Mouse (Mus musculus) forebrain, embryonic 14.5 days (tissue): ENCODE measurements around the gene Luzp1. TPM values are rescaled to one million over a fixed set of nuclear protein-coding genes. Genes with fewer than 3 reads are reported as not detected.

ENCODE experiments used
- ATAC-seq: fragments of 200-750 bp; cut with Nextera tagmentation; 2 replicates; pipeline ENCODE4 v1.8.0; 2017; ENCODE audit warnings: mild to moderate bottlenecking, moderate library complexity
- DNase-seq: peaks from one replicate; pipeline ENCODE4 v3.0.0-alpha.2; 2015; ENCODE audit warnings: low spot score
- H3K27ac ChIP-seq: fragments of 300-500 bp; sonication (generic); 2 replicates; pipeline ENCODE4 v1.5.1; 2014; ENCODE audit warnings: low read depth, mild to moderate bottlenecking, control low read depth, low read length, moderate library complexity
- H3K27me3 ChIP-seq: fragments of 300-500 bp; sonication (generic); replicated peaks from 2 replicates; pipeline ENCODE4 v1.6.1; 2014; ENCODE audit warnings: low read length, control low read depth, mixed read lengths; ENCODE audit not compliant: control insufficient read depth, insufficient read depth
- H3K36me3 ChIP-seq: fragments of 300-500 bp; sonication (generic); 2 replicates; pipeline ENCODE4 v1.6.1; 2014; ENCODE audit warnings: low read length, control low read depth; ENCODE audit not compliant: control insufficient read depth, insufficient read depth
- H3K4me1 ChIP-seq: fragments of 300-500 bp; sonication (generic); 2 replicates; pipeline ENCODE4 v1.6.1; 2014; ENCODE audit warnings: antibody characterized with exemption, low read length, control low read depth; ENCODE audit not compliant: control insufficient read depth, insufficient read depth
- H3K4me2 ChIP-seq: fragments of 300-500 bp; sonication (generic); 2 replicates; pipeline ENCODE4 v1.6.1; 2014; ENCODE audit warnings: mild to moderate bottlenecking, control low read depth, low read length
- H3K4me3 ChIP-seq: fragments of 300-500 bp; sonication (generic); 2 replicates; pipeline ENCODE4 v1.5.1; 2014; ENCODE audit warnings: low read depth, low read length, control low read depth
- H3K9ac ChIP-seq: fragments of 300-500 bp; sonication (generic); 2 replicates; pipeline ENCODE4 v1.6.1; 2014; ENCODE audit warnings: mild to moderate bottlenecking, low read length, control low read depth, moderate library complexity
- H3K9me3 ChIP-seq: fragments of 300-500 bp; sonication (generic); replicated peaks from 2 replicates; pipeline ENCODE4 v1.6.1; 2016; ENCODE audit warnings: low read length, control low read depth, mixed read lengths; ENCODE audit not compliant: control insufficient read depth
- WGBS: fragments of 180-500 bp; shearing (Covaris S2); extraction: QIAGEN DNeasy Blood & Tissue Kit; methylation state at CpG from one replicate; pipeline ENCODE4 v1.1.7; 2014; 5-methylcytosine and 5-hydroxymethylcytosine counted together
- polyA plus RNA-seq: library from polyadenylated mRNA; unstranded; fragments of >200 nt; fragmentation: Nextera tagmentation; extraction: Ambion mirVana; gene quantifications from 2 replicates; pipeline ENCODE4 v1.2.1, GENCODE M21; 2014

Luzp1 gene
- polyA plus RNA-seq, 1 experiment from 2014 or later = 41.7 TPM

DNA sequence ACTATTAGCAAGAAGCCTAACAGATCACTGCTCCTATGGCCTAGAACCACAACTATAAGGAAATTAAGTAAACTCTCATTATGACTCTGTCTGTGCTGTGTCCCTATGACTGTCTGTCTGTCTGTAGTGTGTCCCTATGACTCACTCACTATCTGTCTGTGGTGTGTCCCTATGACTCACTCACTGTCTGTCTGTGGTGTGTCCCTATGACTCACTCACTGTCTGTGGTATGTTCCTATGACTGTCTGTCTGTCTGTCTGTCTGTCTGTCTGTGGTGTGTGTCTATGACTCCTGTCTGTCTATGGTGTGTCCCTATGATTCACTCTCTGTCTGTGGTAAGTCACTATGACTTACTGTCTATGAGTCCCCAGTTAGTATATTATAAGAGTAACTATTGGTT, 100.4 kb downstream of the Luzp1 start:
- H3K9me3 ChIP-seq = no peaks in the 10 kb centered on the region
- no peak overlapping the region for H3K27ac ChIP-seq
- H3K4me3 ChIP-seq = no peak overlapping the region
- DNase-seq (no peak), ATAC-seq (no peak)
- no peaks in the 10 kb centered on the region for H3K27me3 ChIP-seq
- peaks cover 75% of the 10 kb centered on the region for H3K36me3 ChIP-seq
- H3K4me1 ChIP-seq = no peaks in the 10 kb centered on the region
- no peak overlapping the region for H3K9ac ChIP-seq
- H3K4me2 ChIP-seq = no peak overlapping the region

DNA sequence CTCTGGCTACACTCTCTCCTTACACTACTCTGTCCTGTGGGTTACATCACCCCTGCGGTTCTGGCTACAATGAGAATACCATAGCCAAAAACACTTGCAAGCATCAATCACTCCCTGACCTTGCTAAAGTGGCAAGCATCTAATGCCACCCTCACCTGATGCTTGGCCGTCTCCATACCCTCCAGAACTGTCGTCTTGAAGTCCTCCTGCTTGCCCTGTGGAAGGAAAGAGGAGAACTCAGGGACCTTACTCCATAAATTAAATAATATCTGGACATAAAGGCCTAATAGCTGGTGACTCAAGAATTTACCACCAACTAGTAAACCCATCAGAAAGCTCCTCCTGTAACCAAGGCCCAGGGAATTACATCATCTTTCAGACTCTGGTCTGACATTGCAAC, 112.3 kb downstream of the Luzp1 start:
- Histone ChIP-seq H3K9ac (no peak overlapping the region), H3K36me3 (peaks cover 4% of the 10 kb centered on the region; the same call in 1 of the 2 replicates), H3K27me3 (no peaks in the 10 kb centered on the region), H3K4me3 (no peak overlapping the region), H3K4me2 (no peak overlapping the region), H3K27ac (no peak overlapping the region), H3K9me3 (no peaks in the 10 kb centered on the region), H3K4me1 (no peaks in the 10 kb centered on the region)
- no peak for DNase-seq
- no peak for ATAC-seq
- 91% methylated on average over 3 of the region's 3 CpGs for WGBS

GRCm38 (mm10) chr4:136587221-136587827, 117.8 kb downstream of the Luzp1 start:
- H3K9ac ChIP-seq = no peak overlapping the region
- WGBS = 92% methylated on average over 4 of the region's 4 CpGs
- no peak for ATAC-seq
- peaks cover 17% of the 10 kb centered on the region for H3K36me3 ChIP-seq
- DNase-seq = no peak
- no peaks in the 10 kb centered on the region for H3K27me3 ChIP-seq
- no peak overlapping the region for H3K4me2 ChIP-seq
- H3K27ac ChIP-seq = no peak overlapping the region
- H3K4me1 ChIP-seq = no peaks in the 10 kb centered on the region
- H3K9me3 ChIP-seq = no peaks in the 10 kb centered on the region
- H3K4me3 ChIP-seq = no peak overlapping the region

GRCm38 (mm10) chr4:136588003-136588402, 118.4 kb downstream of the Luzp1 start:
- H3K4me3 ChIP-seq = no peak overlapping the region
- H3K9ac ChIP-seq = no peak overlapping the region
- no peak overlapping the region for H3K4me2 ChIP-seq
- WGBS = 95% methylated on average over 4 of the region's 4 CpGs
- no peaks in the 10 kb centered on the region for H3K4me1 ChIP-seq
- peaks cover 21% of the 10 kb centered on the region for H3K36me3 ChIP-seq
- H3K9me3 ChIP-seq = no peaks in the 10 kb centered on the region
- no peak for ATAC-seq
- H3K27me3 ChIP-seq = no peaks in the 10 kb centered on the region
- no peak overlapping the region for H3K27ac ChIP-seq
- DNase-seq = no peak

DNA sequence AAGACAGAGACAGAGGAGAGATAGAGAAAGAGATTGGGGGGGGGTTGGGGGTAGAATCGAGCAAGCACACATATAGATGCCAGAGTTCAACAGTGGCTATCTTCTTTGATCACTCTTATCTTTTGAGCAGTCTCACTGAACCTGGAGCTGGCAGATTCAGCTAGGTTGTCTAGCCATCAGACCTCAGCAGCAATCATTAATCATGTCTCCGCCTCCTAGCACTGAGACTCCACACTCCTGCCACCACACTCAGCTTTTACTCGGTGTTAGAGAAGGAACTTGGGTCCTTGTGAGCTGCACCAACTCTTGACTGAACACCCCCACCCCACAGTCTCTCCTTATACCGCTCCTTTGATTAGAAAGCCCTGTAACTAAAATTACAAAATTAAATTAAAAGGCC, 122.5 kb downstream of the Luzp1 start:
- H3K27me3 ChIP-seq = no peaks in the 10 kb centered on the region
- WGBS = 80% methylated on average over 4 of the region's 4 CpGs
- ATAC-seq = no peak
- no peak overlapping the region for H3K9ac ChIP-seq
- no peak for DNase-seq
- peaks cover 21% of the 10 kb centered on the region for H3K36me3 ChIP-seq
- peaks cover 3% of the 10 kb centered on the region; the same call in 1 of the 2 replicates for H3K4me1 ChIP-seq
- no peak overlapping the region for H3K27ac ChIP-seq
- H3K4me2 ChIP-seq = no peak overlapping the region
- H3K4me3 ChIP-seq = no peak overlapping the region
- H3K9me3 ChIP-seq = no peaks in the 10 kb centered on the region

- no peaks in the 10 kb centered on the region for H3K27me3 ChIP-seq
- no peak overlapping the region for H3K27ac ChIP-seq
- peaks cover 21% of the 10 kb centered on the region for H3K36me3 ChIP-seq
- WGBS = 85% methylated on average over 2 of the region's 2 CpGs
- no peak for DNase-seq
- H3K9me3 ChIP-seq = no peaks in the 10 kb centered on the region
- no peak overlapping the region for H3K9ac ChIP-seq
- H3K4me1 ChIP-seq = peaks cover 3% of the 10 kb centered on the region; the same call in 1 of the 2 replicates
- ATAC-seq = no peak
- no peak overlapping the region for H3K4me2 ChIP-seq
- no peak overlapping the region for H3K4me3 ChIP-seq
Measured at GRCm38 (mm10) chr4:136594006-136594405, 124.4 kb downstream of the Luzp1 start.

DNA sequence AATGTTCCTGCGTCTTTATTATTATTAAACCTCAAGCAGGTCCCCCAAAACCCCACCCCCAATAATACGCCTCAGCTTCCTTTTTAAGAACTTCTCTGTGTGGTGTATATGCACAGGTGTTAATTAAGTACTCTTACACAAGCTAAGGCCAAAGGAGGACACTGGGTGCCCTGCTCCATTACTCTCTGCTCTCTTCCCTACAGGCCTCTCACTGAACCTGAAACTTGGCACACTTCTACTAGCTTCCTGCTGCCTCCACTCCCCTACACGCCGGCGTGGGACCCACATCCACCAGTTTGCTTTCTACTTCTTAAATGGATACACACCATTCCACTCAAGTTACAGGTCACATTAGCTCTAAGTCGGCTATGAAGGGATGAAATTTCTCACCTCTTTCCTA, 125.7 kb downstream of the Luzp1 start:
- no peaks in the 10 kb centered on the region for H3K27me3 ChIP-seq
- 86% methylated on average over 6 of the region's 6 CpGs for WGBS
- H3K4me1 ChIP-seq = peaks cover 5% of the 10 kb centered on the region
- no peak overlapping the region for H3K4me3 ChIP-seq
- peaks cover 18% of the 10 kb centered on the region for H3K36me3 ChIP-seq
- H3K27ac ChIP-seq = no peak overlapping the region
- H3K4me2 ChIP-seq = no peak overlapping the region
- ATAC-seq (no peak), DNase-seq (no peak)
- H3K9ac ChIP-seq = no peak overlapping the region
- H3K9me3 ChIP-seq = no peaks in the 10 kb centered on the region

DNA sequence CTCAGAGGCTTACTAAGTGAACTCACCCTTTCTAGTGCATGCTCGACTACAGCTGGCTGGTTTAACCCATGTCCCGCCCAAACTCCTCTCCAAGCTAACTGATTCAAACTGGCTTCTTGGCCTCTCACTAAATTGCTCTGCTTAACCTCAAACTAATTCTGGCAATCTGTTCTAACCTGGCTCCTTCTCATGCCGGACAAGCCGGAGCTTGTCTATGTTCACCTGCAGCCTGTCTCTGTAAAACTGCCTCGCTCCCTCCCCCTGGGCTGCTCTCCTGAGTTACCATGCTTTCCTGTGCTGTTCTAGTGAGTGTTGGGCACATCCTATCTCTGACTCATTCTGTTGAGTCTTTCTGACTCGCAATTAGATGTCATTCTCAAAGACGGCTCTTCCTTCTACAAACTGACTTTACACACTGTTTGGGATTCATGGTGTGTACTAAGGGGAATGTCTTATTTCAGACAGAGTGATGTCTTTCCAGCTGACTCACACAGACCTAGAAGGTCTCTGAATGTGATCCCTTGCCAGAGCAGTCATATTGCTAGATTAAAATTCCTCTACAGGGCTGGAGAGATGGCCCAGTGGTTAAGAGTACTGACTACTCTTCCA, 128.8 kb downstream of the Luzp1 start:
- 94% methylated on average over 7 of the region's 7 CpGs for WGBS
- H3K27ac ChIP-seq = no peak overlapping the region
- no peaks in the 10 kb centered on the region for H3K9me3 ChIP-seq
- H3K9ac ChIP-seq = no peak overlapping the region
- H3K27me3 ChIP-seq = no peaks in the 10 kb centered on the region
- H3K4me2 ChIP-seq = no peak overlapping the region
- ATAC-seq (no peak), DNase-seq (no peak)
- H3K36me3 ChIP-seq = no peaks in the 10 kb centered on the region
- H3K4me3 ChIP-seq = no peak overlapping the region
- peaks cover 12% of the 10 kb centered on the region for H3K4me1 ChIP-seq

GRCm38 (mm10) chr4:136599869-136600268, 130.3 kb downstream of the Luzp1 start:
- Histone ChIP-seq H3K4me2 (peak overlapping the region; percentile 71; the same call in 1 of the 2 replicates), H3K4me1 (peaks cover 8% of the 10 kb centered on the region), H3K27me3 (no peaks in the 10 kb centered on the region), H3K4me3 (no peak overlapping the region), H3K36me3 (no peaks in the 10 kb centered on the region), H3K9ac (no peak overlapping the region), H3K27ac (no peak overlapping the region), H3K9me3 (no peaks in the 10 kb centered on the region)
- 92% methylated on average over 3 of the region's 3 CpGs for WGBS
- DNase-seq (no peak), ATAC-seq (no peak)
